Mouse (Mus musculus) forebrain, embryonic 15.5 days (tissue): ENCODE results near the gene Arxes2. TPM values are rescaled to one million over a fixed set of nuclear protein-coding genes. Genes with fewer than 3 reads are reported as not detected.

Source experiments
- polyA plus RNA-seq: library from polyadenylated mRNA; unstranded; fragments of >200 nt; fragmentation: Nextera tagmentation; extraction: Ambion mirVana; gene quantifications from 2 replicates; pipeline ENCODE4 v1.2.1, GENCODE M21; 2015

Arxes2 gene
- polyA plus RNA-seq, 1 experiment from 2014 or later = 182 TPM

Other genes with a start within 250 kb of the Arxes2 start
- gene Bhlhb9, start 196.2 kb upstream of the Arxes2 start, polyA plus RNA-seq = 94.1 and 104 TPM in 2 replicates
- 100 and 121 TPM in 2 replicates for gene Gprasp2, start 154.8 kb upstream of the Arxes2 start, polyA plus RNA-seq
- 78.1 and 90.4 TPM in 2 replicates for gene Arxes1, start 39.5 kb downstream of the Arxes2 start, polyA plus RNA-seq
- 618 and 628 TPM in 2 replicates for gene Bex2, start 74.4 kb downstream of the Arxes2 start, polyA plus RNA-seq
- not detected in 2 replicates for gene Nxf3, start 91.4 kb downstream of the Arxes2 start, polyA plus RNA-seq
- gene Bex4, start 145.2 kb downstream of the Arxes2 start, polyA plus RNA-seq = 138 and 141 TPM in 2 replicates
- 112 and 115 TPM in 2 replicates for gene Tceal8, start 178.5 kb downstream of the Arxes2 start, polyA plus RNA-seq
- 17.5 and 17.7 TPM in 2 replicates for gene Tceal5, start 210.1 kb downstream of the Arxes2 start, polyA plus RNA-seq
- 1.3 and 1.4 TPM in 2 replicates for gene Tceal7, start 221.0 kb downstream of the Arxes2 start, polyA plus RNA-seq
- gene Bex1, start 221.7 kb downstream of the Arxes2 start, polyA plus RNA-seq = 199 and 201 TPM in 2 replicates